Mouse (Mus musculus) lung, embryonic 14.5 days (tissue): ENCODE results near the gene Hhatl. TPM values are rescaled to one million over a fixed set of nuclear protein-coding genes. Genes with fewer than 3 reads are reported as not detected.
A peak's percentile ranks its signal among the peaks of the same experiment; 100 is the strongest.

Source experiments
- ATAC-seq: fragments of 200-750 bp; cut with Nextera tagmentation; 2 replicates; pipeline ENCODE4 v1.8.0; 2017; ENCODE audit warnings: mild to moderate bottlenecking, moderate TSS enrichment, moderate library complexity; ENCODE audit not compliant: insufficient read depth
- DNase-seq: peaks from one replicate; pipeline ENCODE4 v3.0.0-alpha.2; 2015
- H3K27ac ChIP-seq: fragments of 300-500 bp; sonication (generic); 2 replicates; pipeline ENCODE4 v1.5.1; 2014; ENCODE audit warnings: low read depth, mild to moderate bottlenecking, moderate library complexity
- H3K27me3 ChIP-seq: fragments of 300-500 bp; sonication (generic); 2 replicates; pipeline ENCODE4 v1.6.1; 2014; ENCODE audit warnings: low read length, control low read depth; ENCODE audit not compliant: insufficient read depth
- H3K36me3 ChIP-seq: fragments of 300-500 bp; sonication (generic); 2 replicates; pipeline ENCODE4 v1.6.1; 2014; ENCODE audit warnings: control low read depth; ENCODE audit not compliant: insufficient read depth
- H3K4me1 ChIP-seq: fragments of 300-500 bp; sonication (generic); 2 replicates; pipeline ENCODE4 v1.6.1; 2014; ENCODE audit warnings: antibody characterized with exemption, control low read depth; ENCODE audit not compliant: insufficient read depth
- H3K4me2 ChIP-seq: fragments of 300-500 bp; sonication (generic); 2 replicates; pipeline ENCODE4 v1.6.1; 2014; ENCODE audit warnings: mild to moderate bottlenecking
- H3K4me3 ChIP-seq: fragments of 300-500 bp; sonication (generic); 2 replicates; pipeline ENCODE4 v1.5.1; 2014; ENCODE audit warnings: low read depth, low read length
- H3K9ac ChIP-seq: fragments of 300-500 bp; sonication (generic); 2 replicates; pipeline ENCODE4 v1.6.1; 2014
- H3K9me3 ChIP-seq: fragments of 300-500 bp; sonication (generic); 2 replicates; pipeline ENCODE4 v1.6.1; 2016; ENCODE audit warnings: low read depth, low read length, control low read depth
- CTCF ChIP-seq: IDR thresholded peaks from 2 replicates; pipeline ENCODE4 v1.5.1; 2016; ENCODE audit warnings: antibody characterized with exemption, low read depth
- WGBS: fragments of 180-500 bp; shearing (Covaris S2); extraction: QIAGEN DNeasy Blood & Tissue Kit; methylation state at CpG from one replicate; pipeline ENCODE4 v1.1.7; 2014; 5-methylcytosine and 5-hydroxymethylcytosine counted together
- polyA plus RNA-seq: library from polyadenylated mRNA; unstranded; fragments of >200 nt; fragmentation: Nextera tagmentation; extraction: Ambion mirVana; gene quantifications from 2 replicates; pipeline ENCODE4 v1.2.1, GENCODE M21; 2014

Gene Hhatl
- polyA plus RNA-seq, 1 experiment from 2014 or later = 0.34 TPM

GRCm38 (mm10) chr9:121760271-121761090 lies 31.8 kb downstream of the Hhatl start:
- peak; percentile 64 for ATAC-seq
- Histone ChIP-seq H3K4me2 (peak overlapping the region; percentile 94), H3K27ac (peak overlapping the region; percentile 96), H3K4me3 (peak overlapping the region; percentile 83), H3K9me3 (no peaks in the 10 kb centered on the region), H3K27me3 (no peaks in the 10 kb centered on the region), H3K36me3 (peaks cover 45% of the 10 kb centered on the region), H3K4me1 (0 out of 2 replicates have a peak, but pooled peaks cover 8% of the 10 kb centered on the region), H3K9ac (peak overlapping the region; percentile 95)
- 2% methylated on average over 43 of the region's 43 CpGs for WGBS
- no peak for TF ChIP-seq CTCF
- DNase-seq = peak; percentile 85

GRCm38 (mm10) chr9:121759091-121760081 lies 32.9 kb downstream of the Hhatl start, which contains the start of gene Zfp651:
TSS of gene Zfp651 (plus strand) at chr9:121759330.
- H3K4me2 ChIP-seq = peak within 1 kb of the TSS; percentile 94
- H3K27me3 ChIP-seq = no peaks in the 10 kb centered on the region
- WGBS = under 1% methylated on average over 88 of the region's 97 CpGs
- peak; percentile 75 for ATAC-seq
- no peak for TF ChIP-seq CTCF
- peak within 1 kb of the TSS; percentile 95 for H3K9ac ChIP-seq
- H3K4me1 ChIP-seq = 0 out of 2 replicates have a peak, but pooled peaks cover 8% of the 10 kb centered on the region
- peak; percentile 84 for DNase-seq
- no peaks in the 10 kb centered on the region for H3K9me3 ChIP-seq
- H3K4me3 ChIP-seq = peak within 1 kb of the TSS; percentile 83
- peaks cover 47% of the 10 kb centered on the region for H3K36me3 ChIP-seq
- H3K27ac ChIP-seq = peak within 1 kb of the TSS; percentile 96

GRCm38 (mm10) chr9:121757835-121758814 lies 34.2 kb downstream of the Hhatl start:
- no peak for TF ChIP-seq CTCF
- Histone ChIP-seq H3K36me3 (peaks cover 47% of the 10 kb centered on the region), H3K27me3 (no peaks in the 10 kb centered on the region), H3K4me2 (peak overlapping the region; percentile 94), H3K9ac (peak overlapping the region; percentile 95), H3K4me3 (peak overlapping the region; percentile 83), H3K4me1 (0 out of 2 replicates have a peak, but pooled peaks cover 8% of the 10 kb centered on the region), H3K9me3 (no peaks in the 10 kb centered on the region), H3K27ac (0 out of 2 replicates have a peak overlapping the region, but pooled peaks have one; percentile 42)
- no peak for ATAC-seq
- 45% methylated on average over 10 of the region's 10 CpGs for WGBS
- DNase-seq = peak; percentile 22

GRCm38 (mm10) chr9:121757432-121757831 lies 34.9 kb downstream of the Hhatl start:
- Histone ChIP-seq H3K9ac (no peak overlapping the region), H3K4me2 (no peak overlapping the region)

GRCm38 (mm10) chr9:121756785-121757184 lies 35.5 kb downstream of the Hhatl start:
- H3K4me2 ChIP-seq = no peak overlapping the region
- ATAC-seq (no peak), DNase-seq (no peak)
- no peaks in the 10 kb centered on the region for H3K27me3 ChIP-seq
- no peak overlapping the region for H3K27ac ChIP-seq
- no peak for TF ChIP-seq CTCF
- H3K36me3 ChIP-seq = peaks cover 51% of the 10 kb centered on the region
- no peaks in the 10 kb centered on the region for H3K9me3 ChIP-seq
- H3K4me3 ChIP-seq = no peak overlapping the region
- 82% methylated on average over 3 of the region's 3 CpGs for WGBS
- H3K4me1 ChIP-seq = 0 out of 2 replicates have a peak, but pooled peaks cover 8% of the 10 kb centered on the region
- H3K9ac ChIP-seq = no peak overlapping the region

More at GRCm38 (mm10) chr9:121757432-121757831, 34.9 kb downstream of the Hhatl start:
- Histone ChIP-seq H3K9me3 (no peaks in the 10 kb centered on the region), H3K27me3 (no peaks in the 10 kb centered on the region), H3K4me1 (0 out of 2 replicates have a peak, but pooled peaks cover 8% of the 10 kb centered on the region), H3K36me3 (peaks cover 46% of the 10 kb centered on the region), H3K4me3 (no peak overlapping the region), H3K27ac (0 out of 2 replicates have a peak overlapping the region, but pooled peaks have one; percentile 42)
- no peak for TF ChIP-seq CTCF
- WGBS = 48% methylated on average over 3 of the region's 3 CpGs
- DNase-seq (peak; percentile 32), ATAC-seq (no peak)

- no peak for TF ChIP-seq CTCF
- 86% methylated on average over 3 of the region's 3 CpGs for WGBS
- Histone ChIP-seq H3K4me2 (no peak overlapping the region), H3K27me3 (no peaks in the 10 kb centered on the region), H3K4me3 (no peak overlapping the region), H3K9me3 (no peaks in the 10 kb centered on the region), H3K27ac (no peak overlapping the region), H3K9ac (no peak overlapping the region), H3K36me3 (peaks cover 72% of the 10 kb centered on the region), H3K4me1 (0 out of 2 replicates have a peak, but pooled peaks cover 5% of the 10 kb centered on the region)
- ATAC-seq (no peak), DNase-seq (no peak)
These were observed 37.7 kb downstream of the Hhatl start for GRCm38 (mm10) chr9:121754624-121755023.
